Mouse (Mus musculus) fibroblast of lung, adult 2 months (primary cell): ENCODE measurements around the gene C1qtnf9.
A peak's percentile ranks its signal among the peaks of the same experiment; 100 is the strongest.

Experiments
- DNase-seq: peaks from one replicate; pipeline ENCODE4 v3.0.0-alpha.2; 2011; ENCODE audit warnings: low read depth

Gene C1qtnf9

DNA sequence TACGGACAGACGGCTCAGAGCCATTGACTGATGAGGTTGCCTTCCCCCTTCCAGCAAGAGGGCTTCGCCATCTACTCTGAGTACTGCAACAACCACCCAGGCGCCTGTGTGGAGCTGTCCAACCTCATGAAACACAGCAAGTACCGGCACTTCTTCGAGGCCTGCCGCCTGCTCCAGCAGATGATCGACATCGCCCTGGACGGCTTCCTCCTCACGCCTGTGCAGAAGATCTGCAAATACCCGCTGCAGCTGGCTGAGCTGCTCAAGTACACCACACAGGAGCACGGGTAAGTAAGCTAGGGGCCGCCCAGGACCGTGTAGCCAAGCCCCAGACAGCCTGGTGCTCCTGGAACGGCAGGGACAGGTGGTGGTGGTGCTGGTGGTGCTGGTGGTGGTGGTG is 16.4 kb upstream of the C1qtnf9 start:
- no peak for DNase-seq

GRCm38 (mm10) chr14:60752892-60753800 is 14.8 kb upstream of the C1qtnf9 start:
- no peak for DNase-seq

- DNase-seq: no peak
Observed at GRCm38 (mm10) chr14:60753801-60754126, 14.2 kb upstream of the C1qtnf9 start.

- DNase-seq: no peak
Observed at GRCm38 (mm10) chr14:60754656-60755055, 13.3 kb upstream of the C1qtnf9 start.

DNA sequence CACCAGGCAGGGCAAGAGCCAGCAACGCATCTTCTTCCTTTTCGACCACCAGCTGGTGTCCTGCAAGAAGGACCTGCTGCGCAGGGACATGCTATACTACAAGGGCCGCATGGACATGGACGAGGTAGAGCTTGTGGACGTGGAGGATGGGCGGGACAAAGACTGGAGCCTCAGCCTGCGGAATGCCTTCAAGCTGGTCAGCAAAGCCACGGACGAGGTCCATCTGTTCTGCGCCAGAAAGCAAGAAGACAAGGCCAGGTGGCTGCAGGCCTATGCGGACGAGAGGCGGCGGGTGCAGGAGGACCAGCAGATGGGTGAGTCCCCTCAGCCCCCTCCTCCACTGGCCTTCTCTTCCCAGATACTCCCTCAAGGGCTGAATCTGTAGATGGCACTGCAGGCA is 11.7 kb upstream of the C1qtnf9 start:
- no peak for DNase-seq

DNA sequence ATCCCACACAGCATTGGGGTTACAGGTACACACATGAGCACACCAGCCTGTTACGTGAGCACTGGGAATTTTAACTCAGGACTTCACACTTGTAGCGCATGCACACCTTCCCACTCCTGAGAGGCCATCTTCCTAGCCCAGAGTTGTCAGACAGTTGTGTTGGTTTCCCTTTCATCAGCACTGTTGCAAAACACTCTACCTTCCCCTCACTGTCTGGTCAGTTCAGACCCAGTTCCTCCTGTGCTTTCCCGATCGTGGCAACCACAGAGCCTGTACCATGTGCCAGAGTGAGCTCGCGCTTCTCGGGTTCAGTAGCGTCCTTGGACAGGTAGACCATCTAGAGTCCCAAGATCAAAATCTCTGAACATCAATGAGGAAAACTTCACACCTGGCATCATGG is 10.7 kb upstream of the C1qtnf9 start:
- no peak for DNase-seq

- no peak for DNase-seq
Observed at GRCm38 (mm10) chr14:60757722-60758121, 10.2 kb upstream of the C1qtnf9 start.

GRCm38 (mm10) chr14:60759097-60759496 is 8.8 kb upstream of the C1qtnf9 start:
- DNase-seq: no peak

DNA sequence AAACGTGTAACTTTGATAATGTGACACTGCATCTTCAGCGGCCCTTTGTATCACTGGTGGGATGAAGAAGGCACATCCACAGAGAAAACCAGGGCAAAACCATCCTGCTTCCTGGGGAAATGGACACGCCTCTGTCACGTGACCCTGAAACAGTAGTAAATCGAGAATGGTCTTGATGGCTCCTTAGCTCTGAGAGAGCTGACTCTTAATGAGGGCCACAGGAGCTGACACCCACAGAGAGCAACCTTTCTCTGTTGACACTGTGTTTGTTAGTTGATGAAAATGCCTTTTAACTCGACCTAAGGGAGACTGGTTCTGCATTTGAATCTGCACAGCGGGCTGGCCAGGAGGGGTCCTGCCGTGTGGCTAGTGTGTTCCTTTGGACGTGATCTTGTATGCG is 6.1 kb upstream of the C1qtnf9 start:
- DNase-seq: no peak

DNA sequence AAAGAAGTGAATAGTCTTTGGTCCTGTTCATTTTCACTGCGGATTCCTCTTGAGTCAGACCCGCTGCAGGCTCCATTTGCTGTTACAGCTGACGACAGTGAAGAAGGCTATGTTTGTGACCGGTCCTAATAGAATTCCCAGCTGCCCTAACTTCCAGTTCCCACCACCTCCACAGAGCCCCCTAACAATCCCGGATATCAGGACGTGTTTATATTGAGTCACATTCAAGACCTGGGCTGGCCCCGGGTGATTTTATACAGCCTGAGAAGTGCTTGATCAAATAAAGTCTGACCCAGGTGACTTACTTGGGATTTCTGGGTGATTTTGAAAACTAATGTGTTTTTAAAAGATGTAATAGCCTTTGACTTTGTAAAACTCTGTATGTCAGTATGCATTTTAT is 5.2 kb upstream of the C1qtnf9 start:
- no peak for DNase-seq

DNA sequence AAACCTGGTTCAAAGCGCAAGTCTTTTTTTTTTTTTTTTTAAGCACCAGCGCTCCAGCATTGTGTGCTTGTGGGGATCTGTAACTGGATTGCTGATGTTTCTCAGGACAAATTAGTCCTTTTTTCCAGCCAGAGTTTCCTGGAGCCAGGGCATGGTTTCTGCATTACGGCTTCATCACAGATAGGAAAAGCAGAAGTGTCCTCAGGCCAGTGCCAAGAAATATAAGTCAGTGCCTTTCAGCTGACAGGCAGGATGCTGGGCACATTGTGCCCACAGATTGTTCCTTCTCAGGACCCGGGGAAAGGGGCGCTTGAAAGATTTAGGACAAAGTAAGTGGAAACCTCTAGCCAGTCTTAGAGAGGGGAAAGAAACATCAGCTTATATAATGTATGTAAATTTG is 4.2 kb upstream of the C1qtnf9 start:
- no peak for DNase-seq

DNA sequence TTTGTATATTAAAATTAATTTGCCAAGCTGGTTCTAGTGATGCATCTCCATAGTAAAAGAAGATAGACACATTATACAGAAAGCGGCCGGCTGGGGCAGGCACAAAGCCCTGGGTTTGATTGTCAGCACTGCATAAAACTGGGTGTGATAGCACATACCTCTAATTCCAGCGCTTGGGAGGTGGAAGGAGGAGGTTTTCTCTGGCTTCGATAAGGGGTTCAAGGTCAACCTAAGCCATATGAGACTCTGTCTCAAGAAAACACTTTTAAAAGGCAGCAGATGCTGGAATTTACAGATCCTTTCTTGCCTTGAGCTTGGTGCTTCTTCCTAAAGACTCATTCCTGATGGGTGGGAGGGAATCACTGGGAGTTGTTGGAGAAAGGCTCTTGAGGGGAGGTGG is 3.4 kb upstream of the C1qtnf9 start:
- no peak for DNase-seq

DNA sequence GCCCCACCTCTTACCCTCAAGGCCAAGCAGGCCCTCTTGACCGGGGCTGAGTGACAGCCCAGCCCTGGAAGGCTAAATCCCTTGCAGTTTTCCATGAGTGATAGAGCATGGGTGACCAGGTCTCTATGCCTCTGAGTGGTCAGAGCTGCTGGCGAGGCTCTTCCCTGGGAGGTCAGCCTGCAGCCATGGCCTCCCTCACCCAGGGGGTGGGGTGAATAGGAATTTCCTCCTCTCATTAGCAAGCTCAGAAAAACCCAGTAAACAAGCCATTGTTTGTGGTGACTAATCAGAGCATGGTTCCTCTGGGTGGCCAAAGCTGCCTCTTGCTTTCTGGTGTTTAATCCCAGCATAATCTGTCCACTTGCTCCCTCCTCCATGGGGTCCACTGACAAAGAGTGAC is 2.9 kb upstream of the C1qtnf9 start:
- DNase-seq: no peak

DNA sequence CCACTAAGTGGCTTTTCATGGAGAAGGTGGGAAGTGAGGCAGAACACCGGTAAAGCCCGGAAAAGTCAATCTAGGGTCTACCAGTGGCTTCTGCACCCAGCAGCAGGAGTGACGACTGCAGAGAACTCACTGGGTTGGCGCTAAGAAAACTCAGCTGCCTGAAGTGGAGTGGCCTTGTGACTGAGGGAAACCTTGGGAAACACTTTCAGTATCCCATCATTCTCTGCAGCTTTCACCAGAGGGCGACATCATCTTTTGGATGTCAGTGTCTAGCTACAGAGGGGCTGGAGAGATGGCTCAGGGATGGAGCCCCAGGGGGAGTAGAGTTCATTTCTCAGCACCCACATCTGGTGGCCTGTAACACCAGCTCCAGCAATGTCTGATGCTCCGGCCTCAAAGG is 1.4 kb downstream of the C1qtnf9 start:
- DNase-seq: no peak

DNA sequence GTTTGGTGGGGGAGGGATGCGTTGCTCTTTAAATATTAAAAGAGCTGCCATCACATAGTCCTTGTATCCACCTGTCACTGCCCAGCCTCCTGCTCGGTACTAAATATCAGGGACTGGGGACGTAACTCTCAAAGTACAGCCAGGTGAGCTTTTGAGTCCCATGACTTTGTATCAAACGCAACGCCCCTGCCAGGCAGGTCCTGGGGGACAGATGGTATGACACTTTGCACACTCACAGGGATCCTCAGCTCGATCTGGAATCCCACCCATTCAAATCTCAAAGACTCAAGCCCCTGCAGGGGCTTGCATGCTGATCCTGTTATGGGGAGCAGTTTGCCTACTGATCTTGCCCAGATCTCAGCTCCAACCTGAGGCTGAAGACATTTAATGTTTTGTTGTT is 2.7 kb downstream of the C1qtnf9 start:
- no peak for DNase-seq

DNA sequence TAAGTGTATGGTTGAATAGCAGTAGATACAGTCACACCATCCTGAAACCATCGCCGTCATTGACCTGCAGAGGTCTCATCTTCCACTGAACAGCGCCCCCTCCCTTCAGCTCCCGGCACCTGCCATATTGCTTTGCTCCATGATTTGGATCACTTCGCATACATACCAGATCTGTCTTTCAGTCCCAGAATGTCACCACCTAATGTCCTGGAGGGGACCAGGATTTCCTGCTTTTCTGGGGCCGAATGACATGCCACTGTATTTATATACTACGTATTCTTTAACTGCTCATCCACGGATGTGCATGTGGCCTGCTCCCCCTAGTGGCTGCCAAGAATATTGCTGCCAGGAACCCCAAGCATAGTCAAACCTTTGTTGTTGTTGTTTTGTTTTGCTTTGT is 3.1 kb downstream of the C1qtnf9 start:
- DNase-seq: peak; percentile 27

DNA sequence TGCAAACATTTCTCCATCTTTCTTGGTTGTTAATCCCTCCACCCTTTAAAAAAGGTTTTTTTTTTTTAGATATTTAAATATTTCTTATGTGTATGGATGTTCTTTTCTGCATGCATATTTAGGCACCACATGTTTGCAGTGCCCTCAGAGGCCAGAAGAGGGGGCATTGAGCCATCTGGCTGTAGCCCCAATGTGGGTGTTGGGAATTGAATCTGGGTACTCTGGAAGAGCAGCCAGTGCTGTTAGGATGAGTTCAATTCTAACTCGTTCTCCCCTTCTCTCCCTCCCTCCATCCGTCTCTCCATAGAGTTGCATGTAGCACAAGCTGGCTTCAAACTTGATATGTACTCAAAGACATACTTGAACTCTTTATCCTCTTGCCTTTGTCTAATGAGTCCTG is 5.5 kb downstream of the C1qtnf9 start:
- DNase-seq: no peak

DNA sequence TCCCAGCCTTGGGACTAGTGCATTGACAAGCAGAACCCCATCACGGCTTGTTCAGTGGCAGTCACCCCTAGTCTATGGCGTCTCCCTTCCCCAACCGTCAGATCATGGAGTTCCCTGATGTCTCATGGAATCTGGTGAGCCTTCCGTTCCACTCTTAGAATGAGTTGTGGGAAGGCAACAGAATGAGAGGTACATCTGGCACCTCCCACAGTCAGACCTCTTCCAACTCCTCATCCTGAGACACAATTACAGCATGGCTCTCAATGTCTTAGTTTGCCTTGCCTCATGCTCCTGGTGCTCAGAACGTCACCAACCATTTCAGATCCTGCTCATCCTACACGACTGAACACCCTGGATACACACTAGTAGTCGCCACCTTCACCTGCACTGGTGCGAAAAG is 8.6 kb downstream of the C1qtnf9 start:
- DNase-seq: no peak

DNA sequence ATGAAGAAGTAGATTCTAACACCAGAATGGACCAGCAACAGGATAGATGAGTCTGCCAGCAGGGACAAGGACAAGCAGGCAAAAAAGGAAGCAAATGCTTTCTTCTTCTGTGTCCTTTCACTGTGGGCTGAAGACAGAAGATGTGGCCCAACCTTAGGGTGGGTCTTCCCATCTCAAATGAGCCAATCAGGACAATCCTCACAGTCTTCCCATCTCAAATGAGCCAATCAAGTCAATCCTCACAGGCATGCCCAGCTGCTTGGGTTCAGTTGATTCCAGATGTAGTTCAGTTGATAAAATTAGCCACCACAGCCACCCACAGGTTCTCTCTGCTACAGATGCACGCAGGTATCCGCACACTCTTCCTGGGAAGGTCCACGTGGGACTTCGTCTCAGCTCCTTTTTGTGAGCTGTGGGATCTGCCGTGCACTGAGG is 9.6 kb downstream of the C1qtnf9 start:
- no peak for DNase-seq

DNA sequence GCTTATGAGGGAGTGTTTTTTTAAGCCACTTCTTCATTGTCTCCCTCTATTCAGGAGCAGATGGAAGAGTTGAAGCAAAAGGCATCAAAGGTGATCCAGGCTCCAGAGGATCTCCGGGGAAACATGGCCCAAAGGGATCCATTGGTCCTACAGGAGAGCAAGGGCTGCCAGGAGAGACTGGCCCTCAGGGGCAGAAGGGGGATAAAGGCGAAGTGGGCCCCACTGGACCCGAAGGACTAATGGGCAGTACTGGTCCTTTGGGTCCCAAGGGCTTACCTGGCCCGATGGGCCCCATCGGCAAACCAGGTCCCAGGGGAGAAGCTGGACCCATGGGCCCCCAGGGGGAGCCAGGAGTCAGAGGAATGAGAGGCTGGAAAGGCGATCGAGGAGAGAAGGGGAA is 11.3 kb downstream of the C1qtnf9 start:
- no peak for DNase-seq

- no peak for DNase-seq
Observed at GRCm38 (mm10) chr14:60782121-60782656, 14.3 kb downstream of the C1qtnf9 start.

DNA sequence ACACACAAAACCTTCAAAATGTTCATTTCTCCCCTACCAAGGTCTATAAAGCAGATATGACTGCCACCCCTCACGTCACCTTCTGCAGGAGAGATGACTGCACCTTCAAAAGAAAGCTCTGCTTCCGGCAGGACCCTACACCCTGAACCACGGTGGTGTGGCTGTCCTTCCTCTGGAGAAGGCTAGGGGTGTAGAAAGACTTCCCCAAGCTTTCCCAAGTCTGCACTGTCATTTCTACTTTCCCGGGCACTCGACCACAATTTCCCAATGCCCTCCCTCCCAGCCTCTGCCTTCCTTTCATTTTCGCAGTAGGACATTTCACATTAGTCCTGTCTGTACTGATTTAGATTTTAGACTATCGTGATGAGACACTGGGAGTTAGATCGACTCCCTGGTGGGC is 15.3 kb downstream of the C1qtnf9 start:
- no peak for DNase-seq

DNA sequence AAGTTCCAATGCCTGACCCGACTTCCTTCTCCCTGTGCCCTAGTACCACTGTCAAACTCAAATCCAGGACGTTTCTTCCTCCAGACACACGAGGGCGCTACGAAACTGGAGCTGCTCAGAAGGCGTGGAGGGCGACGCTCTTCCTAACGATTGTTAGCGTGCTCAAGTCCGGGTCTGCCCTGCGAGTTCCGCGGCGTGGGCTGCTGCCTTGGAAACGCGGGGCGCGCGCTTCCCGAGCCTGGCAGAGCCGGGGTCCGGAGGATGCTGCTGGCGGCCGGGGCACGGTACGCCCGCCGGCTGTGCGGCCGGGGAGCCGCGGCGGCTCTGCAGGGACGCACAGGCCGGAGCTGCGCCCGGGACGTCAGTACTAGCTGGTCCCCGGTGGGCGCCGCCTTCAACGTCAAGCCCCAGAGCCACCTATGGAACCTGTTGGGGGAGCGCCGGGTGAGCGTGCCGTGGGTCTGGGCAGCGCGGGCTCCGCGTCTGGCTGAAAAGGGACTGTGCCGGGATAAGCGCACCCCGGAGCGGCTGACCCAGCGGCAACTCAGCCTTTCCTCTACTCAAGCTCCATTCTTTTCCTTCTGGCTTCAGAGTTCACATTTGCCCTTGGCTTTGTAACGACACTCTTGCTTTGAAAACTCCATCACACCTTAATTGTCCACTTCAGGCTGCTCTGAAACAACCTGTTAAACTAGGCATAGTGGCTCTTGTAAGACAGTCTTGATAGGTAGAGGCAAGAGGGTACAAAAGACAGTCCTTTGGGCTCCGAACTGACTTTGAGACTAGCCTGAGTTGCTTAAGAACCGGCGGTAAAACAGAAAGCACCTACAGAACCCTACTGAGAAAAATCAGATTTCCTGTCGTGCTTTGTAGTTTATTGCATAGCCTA is 16.7 kb downstream of the C1qtnf9 start, which contains the start of gene Mipep:
Gene Mipep, plus strand, starts transcription at position 147 of the 889 bp plus-strand sequence.
- DNase-seq: peak; percentile 68
